26 mouse cellular contexts compared by ENCODE assay signal in the genomic region with DNA sequence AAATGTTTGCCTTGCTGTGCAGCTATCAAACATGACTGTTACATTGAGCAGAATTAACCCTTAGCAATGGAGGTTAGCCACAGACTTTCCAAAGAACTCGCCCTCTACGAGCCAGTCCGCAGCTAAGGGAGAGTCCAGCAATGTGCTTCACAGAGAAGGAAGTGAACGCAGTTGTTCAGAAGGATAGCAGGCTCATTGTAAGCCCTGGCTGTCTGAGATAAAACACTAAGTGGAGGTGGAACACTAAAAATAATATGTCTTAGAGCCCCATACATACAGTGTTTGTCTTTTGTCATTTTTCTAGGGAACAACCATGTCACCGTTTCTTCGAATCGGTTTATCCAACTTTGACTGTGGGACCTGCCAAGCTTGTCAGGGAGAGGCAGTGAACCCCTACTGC. TPM values are rescaled to one million over a fixed set of nuclear protein-coding genes. Genes with fewer than 3 reads are reported as not detected.
DNase-seq lines count a peak whose midpoint lies in the region; ATAC-seq lines count a peak whose summit lies in the region.
"Had no signal": no experiment of that assay in that cellular context is flagged by ENCODE, and none has a peak within 500 bp of the region (broad histone marks: within the 10 kb centered on the region; RNA-seq: fewer than 3 reads in every experiment).

No protein-coding gene starts in this region.

- no peaks in the 10 kb centered on the region for H3K27me3 ChIP-seq in megakaryocyte, embryonic 14.5 days (replicated peaks)
- no peaks in the 10 kb centered on the region for H3K27me3 ChIP-seq in liver, embryonic 16.5 days (ENCODE audit: control insufficient read depth, insufficient read depth, low read depth, low read length)
- H3K27me3 ChIP-seq: CH12.LX; hindbrain, embryonic 13.5 days; limb, embryonic 15.5 days; midbrain, embryonic 12.5 days; stomach, embryonic 15.5 days had no signal

- peak; percentile 17 for DNase-seq in liver
- DNase-seq in testis, postnatal 10 days (ENCODE audit: low spot score): no peak
- DNase-seq in cerebellum, postnatal 10 days: no peak
- no peak for DNase-seq in adrenal gland, postnatal 36 days
- DNase-seq: adrenal gland, postnatal 10 days; B cell, adult 2 months; cerebellum, adult 11 months; cerebellum, adult 9-11 months; kidney, adult 2 months; left cerebral cortex, postnatal 4 days; lung, postnatal 4 days; thymus, adult 2 months; thymus, postnatal 4 days had no signal

- no peak overlapping the region for H3K9ac ChIP-seq in liver, embryonic 16.5 days (ENCODE audit: low read depth, low read length)
- H3K9ac ChIP-seq: hindbrain, embryonic 13.5 days; limb, embryonic 15.5 days; midbrain, embryonic 12.5 days; stomach, embryonic 15.5 days had no signal

- H3K9me3 ChIP-seq in megakaryocyte, embryonic 14.5 days: no peaks in the 10 kb centered on the region
- no peaks in the 10 kb centered on the region for H3K9me3 ChIP-seq in liver, embryonic 16.5 days (replicated peaks; ENCODE audit: control insufficient read depth, low read length)
- H3K9me3 ChIP-seq: G1E; heart, embryonic 10.5 days; hindbrain, embryonic 13.5 days; limb, embryonic 15.5 days; midbrain, embryonic 12.5 days; stomach, embryonic 15.5 days had no signal

- no peak for ATAC-seq in megakaryocyte, adult 5-6 weeks (ENCODE audit: poor library complexity, severe bottlenecking)
- peak; percentile 30 for ATAC-seq in liver, embryonic 16.5 days (ENCODE audit: low read depth)
- ATAC-seq: inflammation-experienced regulatory T-cells, adult 6 months had no signal

- H3K4me3 ChIP-seq in megakaryocyte, embryonic 14.5 days (replicated peaks): peak overlapping the region; percentile 88
- H3K4me3 ChIP-seq in liver, embryonic 16.5 days (ENCODE audit: low read depth, low read length): no peak overlapping the region
- H3K4me3 ChIP-seq: heart, embryonic 10.5 days; hindbrain, embryonic 13.5 days; left cerebral cortex, adult 2 months; limb, embryonic 15.5 days; midbrain, embryonic 12.5 days; stomach, embryonic 15.5 days had no signal

- H3K36me3 ChIP-seq in megakaryocyte, embryonic 14.5 days (replicated peaks; ENCODE audit: low read length): peaks cover 62% of the 10 kb centered on the region
- H3K36me3 ChIP-seq in liver, embryonic 16.5 days (ENCODE audit: control insufficient read depth, insufficient read depth): no peaks in the 10 kb centered on the region
- H3K36me3 ChIP-seq: G1E; heart, embryonic 10.5 days; hindbrain, embryonic 13.5 days; limb, embryonic 15.5 days; midbrain, embryonic 12.5 days; stomach, embryonic 15.5 days had no signal

- H3K4me1 ChIP-seq in megakaryocyte, embryonic 14.5 days: peaks cover 91% of the 10 kb centered on the region
- no peaks in the 10 kb centered on the region for H3K4me1 ChIP-seq in liver, embryonic 16.5 days (ENCODE audit: control insufficient read depth, low read depth, low read length)
- H3K4me1 ChIP-seq: heart, embryonic 10.5 days; hindbrain, embryonic 13.5 days; limb, embryonic 15.5 days; midbrain, embryonic 12.5 days; stomach, embryonic 15.5 days had no signal

- 13% methylated on average over 7 of the region's 7 CpGs for WGBS in liver, embryonic 16.5 days (ENCODE audit: insufficient replicate concordance)

- H3K27ac ChIP-seq in liver, embryonic 16.5 days (ENCODE audit: low read length): no peak overlapping the region
- H3K27ac ChIP-seq: heart, embryonic 10.5 days; hindbrain, embryonic 13.5 days; kidney, postnatal 0 days; left cerebral cortex, adult 2 months; limb, embryonic 15.5 days; midbrain, embryonic 12.5 days; stomach, embryonic 15.5 days had no signal

- no peak overlapping the region for H3K4me2 ChIP-seq in liver, embryonic 16.5 days (ENCODE audit: low read depth, low read length)
- H3K4me2 ChIP-seq: hindbrain, embryonic 13.5 days; limb, embryonic 15.5 days; midbrain, embryonic 12.5 days; stomach, embryonic 15.5 days had no signal

RNA-seq across cellular contexts. Expression of a gene that starts 54.6 kb away (rescaled TPM):
- 11.0 and 22.0 TPM in 2 replicates for polyA plus RNA-seq in megakaryocyte, embryonic 14.5 days (2012; ENCODE audit: insufficient read depth, low replicate concordance)
- total RNA-seq in megakaryocyte, adult 5-6 weeks (2015): 3.2 and 4.3 TPM in 2 replicates
- 3.5 and 3.9 TPM in 2 replicates for total RNA-seq in megakaryocyte, adult 5-6 weeks (2017)
- 2.4 and 2.9 TPM in 2 replicates for polyA plus RNA-seq in liver, embryonic 16.5 days (2015; fragmentation: Nextera tagmentation; extraction: Ambion mirVana)
- 1 to 10 TPM; 1.5 to 1.9 TPM for total RNA-seq in adrenal gland, postnatal 36 days (2021)
- total RNA-seq: CH12.LX had no signal
- polyA plus RNA-seq: G1E had no signal
